Mouse (Mus musculus): Measurements from ENCODE around the gene Nlgn3.

- TF ChIP-seq CTCF (IDR thresholded peaks at IDR 0.05; ENCODE audit: extremely low read depth, insufficient read depth, low read length) (no peak), POLR2A (IDR thresholded peaks at IDR 0.05; ENCODE audit: extremely low read depth, insufficient read depth, low read length) (peak; percentile 72)
Observed at GRCm38 (mm10) chrX:101332375-101333211, 33.6 kb downstream of the Nlgn3 start.
